Mouse (Mus musculus): ENCODE results near the gene Trmt2a.

The Trmt2a gene

GRCm38 (mm10) chr16:18248433-18249363 is at the start of gene Trmt2a, which contains the start of gene Ranbp1:
TSS of gene Trmt2a (plus strand) at chr16:18248679.
TSS of gene Ranbp1 (minus strand) at chr16:18248732.
- peak; percentile 95 to 97 for DNase-seq

- no peak for DNase-seq
Observed at GRCm38 (mm10) chr16:18200062-18200461, 48.4 kb upstream of the Trmt2a start.

- DNase-seq: no peak
Observed at GRCm38 (mm10) chr16:18201620-18202019, 46.9 kb upstream of the Trmt2a start.

GRCm38 (mm10) chr16:18202061-18202460 is 46.4 kb upstream of the Trmt2a start:
- DNase-seq: no peak

- DNase-seq: no peak
Observed at GRCm38 (mm10) chr16:18203430-18204091, 44.9 kb upstream of the Trmt2a start.

GRCm38 (mm10) chr16:18210701-18211416 is 37.6 kb upstream of the Trmt2a start:
- no peak for DNase-seq

- DNase-seq: peak; percentile 57 to 60
Observed at GRCm38 (mm10) chr16:18211417-18212171, 36.9 kb upstream of the Trmt2a start.

- no peak for DNase-seq
Observed at GRCm38 (mm10) chr16:18213689-18214088, 34.8 kb upstream of the Trmt2a start.

- DNase-seq: no peak
Observed at GRCm38 (mm10) chr16:18214858-18215257, 33.6 kb upstream of the Trmt2a start.

- no peak for DNase-seq
Observed at GRCm38 (mm10) chr16:18217579-18217978, 30.9 kb upstream of the Trmt2a start, which contains the start of gene Ccdc188. TSS of gene Ccdc188 (plus strand) at chr16:18217879.

- DNase-seq: no peak
Observed at GRCm38 (mm10) chr16:18218580-18218996, 29.9 kb upstream of the Trmt2a start.

- DNase-seq: peak in 1 of 2 experiments; percentile 54
Observed at GRCm38 (mm10) chr16:18220001-18220400, 28.5 kb upstream of the Trmt2a start.

GRCm38 (mm10) chr16:18220856-18221542 is 27.5 kb upstream of the Trmt2a start:
- no peak for DNase-seq

- no peak for DNase-seq
Observed at GRCm38 (mm10) chr16:18221543-18221898, 27.0 kb upstream of the Trmt2a start.

GRCm38 (mm10) chr16:18222188-18222587 is 26.3 kb upstream of the Trmt2a start:
- DNase-seq: no peak

GRCm38 (mm10) chr16:18227187-18227586 is 21.3 kb upstream of the Trmt2a start:
- no peak for DNase-seq

- DNase-seq: no peak
Observed at GRCm38 (mm10) chr16:18227897-18228422, 20.5 kb upstream of the Trmt2a start.

- no peak for DNase-seq
Observed at GRCm38 (mm10) chr16:18228856-18229255, 19.6 kb upstream of the Trmt2a start.

- DNase-seq: no peak
Observed at GRCm38 (mm10) chr16:18229622-18230021, 18.9 kb upstream of the Trmt2a start.

GRCm38 (mm10) chr16:18230617-18231016 is 17.9 kb upstream of the Trmt2a start:
- DNase-seq: no peak

- DNase-seq: peak in 1 of 2 experiments; percentile 47
Observed at GRCm38 (mm10) chr16:18231047-18231446, 17.4 kb upstream of the Trmt2a start.

Measured in thymus, adult 18-20 months (tissue).